Mouse (Mus musculus) CD4-positive, CD25-positive, alpha-beta regulatory T cell, adult 2 months (primary cell): ENCODE measurements around the gene Ndst2.
A peak's percentile ranks its signal among the peaks of the same experiment; 100 is the strongest.
"Not testable (repeated sequence)": the region's sequence is repeated elsewhere in the genome, so short reads cannot be mapped to it uniquely, and the experiment has no call there.

Experiments
- DNase-seq: peaks from one replicate; pipeline ENCODE4 v3.0.0-alpha.2; 2012; ENCODE audit warnings: low read depth, low spot score

The Ndst2 gene

DNA sequence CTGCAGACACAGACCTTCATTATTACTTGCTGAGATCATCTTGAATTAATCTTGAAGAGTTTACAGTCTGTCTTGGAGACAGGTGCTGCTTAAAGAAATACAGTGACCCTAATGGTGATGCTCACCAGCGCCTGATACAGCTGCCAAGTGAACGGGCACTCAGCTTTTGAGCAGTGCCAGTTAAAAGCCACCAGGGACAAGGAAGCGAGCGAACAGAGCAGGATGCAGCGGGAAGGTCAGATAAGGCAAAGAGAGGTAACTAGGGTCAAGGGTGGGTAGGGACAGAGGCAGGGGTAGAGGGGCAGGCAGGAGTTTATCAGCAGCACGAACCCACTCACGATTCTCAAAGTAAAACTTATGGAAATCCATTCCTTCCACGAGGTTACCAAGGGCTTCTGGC lies 4.1 kb upstream of the Ndst2 start:
- DNase-seq: no peak

DNA sequence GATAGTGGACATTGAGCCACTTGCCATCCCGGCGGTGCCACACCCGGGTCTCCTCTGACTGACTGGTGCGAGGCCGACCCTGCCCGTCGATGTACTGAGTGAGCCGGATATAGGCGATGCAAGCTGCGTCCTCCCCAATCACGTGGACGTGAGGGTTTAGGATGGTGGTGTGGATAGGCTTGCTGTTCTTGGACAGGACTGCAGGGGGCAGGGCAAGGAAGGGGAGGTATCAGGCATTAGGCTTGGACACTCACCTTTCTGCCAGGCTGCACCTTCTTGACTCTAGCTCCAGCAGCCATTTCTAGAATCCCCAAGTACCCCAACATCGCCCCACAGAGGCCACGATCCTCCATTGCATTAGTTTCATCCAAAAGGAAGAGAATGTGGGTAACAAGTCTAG lies 2.9 kb upstream of the Ndst2 start:
- peak; percentile 56 for DNase-seq

DNA sequence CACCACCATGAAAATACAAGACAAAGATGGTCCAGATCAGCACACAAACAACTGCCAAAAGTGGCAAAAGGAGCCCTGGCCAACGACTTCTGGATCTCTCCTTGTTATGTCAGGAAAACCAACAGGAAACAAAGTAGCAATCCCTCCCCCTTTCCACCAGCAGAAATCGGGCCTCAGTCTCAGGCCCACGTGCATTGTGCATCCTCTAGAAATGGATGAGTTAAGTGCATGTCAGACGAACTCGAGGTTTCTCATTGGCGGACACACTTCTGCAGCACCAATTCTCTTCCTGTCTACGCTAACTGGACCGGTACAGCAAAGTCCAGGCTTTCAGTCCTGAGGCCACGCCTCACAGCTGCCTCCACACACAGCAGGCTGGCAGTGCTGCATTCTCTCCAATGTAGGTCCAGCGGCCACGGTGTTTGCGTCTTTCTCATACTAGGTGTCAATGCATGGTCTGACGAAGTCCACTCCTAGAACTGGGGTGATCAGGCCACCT lies 1.6 kb upstream of the Ndst2 start:
- no peak for DNase-seq

DNA sequence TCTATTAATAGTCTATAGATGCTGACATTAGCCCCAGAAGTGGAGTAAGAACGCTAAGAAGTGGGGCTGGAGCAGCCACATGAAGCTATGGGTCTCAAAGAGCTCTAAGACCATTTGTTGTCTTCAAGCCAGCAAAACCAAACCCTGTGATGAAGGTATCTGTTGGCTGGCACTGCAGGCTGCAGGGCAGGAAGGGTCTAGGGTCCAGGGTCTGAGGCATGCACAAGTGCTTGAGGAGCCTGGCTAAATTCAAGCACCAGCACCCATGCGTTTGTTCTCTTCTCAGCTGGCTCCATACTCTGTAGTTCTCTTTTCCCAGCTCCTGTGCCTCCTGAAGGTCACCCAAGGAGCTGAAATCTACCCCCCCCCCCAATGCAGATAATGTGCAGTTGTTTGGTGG lies 690 bp upstream of the Ndst2 start:
- no peak for DNase-seq

DNA sequence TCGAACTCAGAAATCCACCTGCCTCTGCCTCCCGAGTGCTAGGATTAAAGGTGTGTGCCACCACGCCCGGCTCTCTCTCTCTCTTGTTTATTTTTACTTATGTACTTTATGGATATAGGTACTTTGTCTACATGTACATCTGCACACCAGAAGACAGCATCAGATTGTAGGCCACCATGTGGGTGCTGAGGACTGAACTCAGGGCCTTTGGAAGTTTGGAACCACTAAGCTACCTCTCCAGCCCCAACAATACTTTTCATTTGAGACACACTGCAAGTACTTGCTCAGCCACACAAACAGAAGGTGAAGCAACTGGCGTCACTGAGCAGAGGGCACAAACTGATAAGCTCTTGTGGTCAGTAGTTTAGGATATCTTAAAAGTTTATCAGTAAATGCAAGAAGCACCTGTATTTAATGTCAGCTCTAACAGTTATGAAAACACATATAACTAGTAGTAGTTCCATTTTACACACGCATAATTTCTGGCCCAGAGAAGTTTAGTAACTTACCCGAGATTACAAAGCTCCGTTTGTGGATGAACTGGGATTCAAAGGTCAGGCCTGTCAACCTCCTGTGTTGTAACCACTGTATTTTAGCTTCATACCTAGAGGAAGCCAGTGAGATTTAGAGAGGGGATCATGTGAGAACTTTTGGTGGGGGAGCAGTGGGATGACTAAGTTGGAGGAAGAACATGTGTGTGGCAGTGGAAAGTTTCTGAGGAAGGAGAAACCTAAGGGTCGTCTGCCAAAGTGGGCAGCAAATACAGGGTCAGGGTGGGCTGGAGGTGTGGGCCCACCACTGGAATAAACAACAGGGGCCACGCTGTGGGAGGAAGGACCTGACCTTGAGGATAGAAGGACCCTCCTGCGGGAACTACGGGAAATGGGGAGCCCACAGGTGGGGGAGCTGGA lies 1.1 kb downstream of the Ndst2 start:
- DNase-seq: no peak

DNA sequence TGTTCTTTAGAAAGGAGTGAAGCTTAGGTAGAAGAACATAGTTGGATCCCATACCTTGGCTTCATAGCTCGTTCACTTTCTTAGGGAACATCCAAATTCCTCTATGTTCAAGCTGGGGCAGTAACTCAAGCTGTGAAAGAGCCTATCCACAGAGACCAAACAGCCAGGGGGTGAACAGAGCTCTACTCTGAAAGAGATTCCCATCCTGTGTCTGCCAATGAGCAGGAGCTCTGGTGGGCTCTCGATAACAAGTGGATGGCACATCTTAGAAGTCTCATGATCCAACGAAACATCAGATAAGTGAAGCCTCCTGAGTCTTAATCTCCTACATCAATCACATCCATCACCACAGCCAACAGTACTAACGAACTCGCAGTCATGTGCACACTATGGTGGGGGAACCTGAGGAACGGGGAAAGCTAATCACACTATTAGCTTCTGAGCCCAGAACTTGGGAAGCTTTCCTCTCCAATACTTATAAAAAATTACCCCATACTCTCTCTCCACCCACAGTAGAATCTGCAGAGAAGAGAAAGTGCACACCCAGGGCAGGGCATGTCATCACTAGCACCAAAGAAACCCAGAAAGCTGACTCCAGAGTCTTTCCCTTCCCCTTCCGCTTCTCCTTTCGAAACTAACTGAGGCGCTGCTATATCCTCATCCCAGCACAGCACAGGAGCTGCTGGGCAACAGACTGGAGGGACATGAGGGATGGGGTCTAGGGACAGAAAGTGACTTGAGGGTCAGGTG lies 3.3 kb downstream of the Ndst2 start:
- DNase-seq: no peak

DNA sequence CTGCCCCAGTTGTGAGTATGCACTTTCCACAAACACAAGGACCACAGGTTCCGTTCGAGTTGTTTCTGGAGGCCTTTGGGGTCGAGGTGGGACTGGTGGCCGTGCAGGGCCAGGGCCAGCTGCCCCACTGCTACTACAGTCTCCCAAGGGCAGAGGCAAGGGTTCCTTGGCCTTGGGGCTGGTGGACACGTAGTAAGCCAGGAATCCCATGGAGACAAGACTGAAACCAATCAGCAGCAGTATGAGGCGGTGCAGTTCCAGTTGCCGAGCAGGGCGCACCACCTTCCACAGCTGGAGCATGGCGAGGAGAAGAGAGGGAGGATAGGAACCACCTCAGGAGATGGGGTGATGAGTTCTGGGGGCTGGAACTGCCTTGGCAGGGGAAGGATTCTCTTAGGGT lies 4.5 kb downstream of the Ndst2 start:
- DNase-seq: no peak

DNA sequence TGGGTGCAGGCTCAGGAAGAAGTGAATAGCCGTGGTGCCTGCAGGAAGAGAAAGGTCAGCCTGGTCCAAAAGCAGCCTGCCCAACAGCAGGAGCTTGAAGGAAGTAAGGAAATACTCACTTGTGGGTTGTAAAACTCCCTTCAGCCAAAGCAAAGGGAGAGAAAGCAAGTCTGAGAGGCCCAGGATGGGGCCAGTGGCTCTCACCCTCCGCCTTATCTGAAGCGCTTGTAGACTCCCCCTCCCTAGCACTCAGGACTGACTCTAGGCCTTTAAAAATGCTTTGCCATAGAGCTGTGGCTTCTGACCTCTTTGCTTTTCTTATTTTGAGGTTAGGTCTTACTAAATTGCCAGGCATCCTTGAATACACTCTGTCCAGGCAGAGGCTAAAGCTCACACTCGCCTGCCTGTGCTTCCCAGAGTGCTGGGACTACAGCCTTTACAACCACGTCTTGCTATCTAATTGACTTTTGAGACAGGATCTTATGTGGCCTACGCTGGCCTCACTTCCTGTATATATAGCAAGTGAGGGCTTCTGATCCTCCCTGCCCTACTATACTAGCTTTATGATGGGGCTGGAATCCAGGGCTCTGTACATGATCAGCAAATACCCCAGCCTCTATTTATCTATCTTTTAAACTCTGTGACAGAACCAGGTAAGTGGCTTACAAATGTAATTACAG lies 8.6 kb downstream of the Ndst2 start:
- no peak for DNase-seq

DNA sequence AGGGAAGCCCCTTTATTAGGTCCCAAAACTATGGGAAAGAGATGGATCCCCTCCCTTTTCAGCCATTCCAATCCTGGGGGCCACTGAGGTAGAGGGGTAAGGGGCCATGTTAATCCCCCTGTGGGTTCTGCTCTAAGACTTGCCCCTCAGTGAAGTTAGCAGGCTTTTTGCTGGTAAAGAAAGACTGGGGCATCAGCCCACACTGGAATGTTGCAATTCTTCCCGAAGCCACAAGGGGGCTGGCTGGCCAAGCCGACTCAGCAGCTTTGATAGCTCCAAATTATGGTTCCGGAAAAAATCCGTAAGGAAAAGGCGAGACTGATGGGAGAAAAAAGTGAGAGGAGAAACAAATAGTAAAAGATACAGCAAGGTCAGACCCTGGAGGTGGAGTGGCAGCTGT lies 10.3 kb downstream of the Ndst2 start:
- DNase-seq: peak; percentile 68

DNA sequence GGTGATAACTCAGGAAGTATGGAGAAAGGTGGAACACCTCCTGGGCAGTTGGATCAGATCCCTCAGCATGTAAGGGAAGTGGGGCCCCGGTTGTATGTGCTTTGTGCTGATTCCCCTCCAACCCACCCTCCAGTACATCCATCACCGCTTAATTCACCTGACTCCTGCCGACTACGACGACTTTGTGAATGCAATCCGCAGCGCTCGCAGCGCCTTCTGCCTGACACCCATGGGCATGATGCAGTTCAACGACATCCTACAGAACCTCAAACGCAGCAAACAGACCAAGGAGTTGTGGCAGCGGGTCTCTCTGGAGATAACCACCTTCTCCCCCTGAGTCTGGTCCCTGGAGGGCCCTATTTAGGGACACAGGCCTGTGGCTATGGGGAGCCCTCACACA lies 11.4 kb downstream of the Ndst2 start:
- no peak for DNase-seq

DNA sequence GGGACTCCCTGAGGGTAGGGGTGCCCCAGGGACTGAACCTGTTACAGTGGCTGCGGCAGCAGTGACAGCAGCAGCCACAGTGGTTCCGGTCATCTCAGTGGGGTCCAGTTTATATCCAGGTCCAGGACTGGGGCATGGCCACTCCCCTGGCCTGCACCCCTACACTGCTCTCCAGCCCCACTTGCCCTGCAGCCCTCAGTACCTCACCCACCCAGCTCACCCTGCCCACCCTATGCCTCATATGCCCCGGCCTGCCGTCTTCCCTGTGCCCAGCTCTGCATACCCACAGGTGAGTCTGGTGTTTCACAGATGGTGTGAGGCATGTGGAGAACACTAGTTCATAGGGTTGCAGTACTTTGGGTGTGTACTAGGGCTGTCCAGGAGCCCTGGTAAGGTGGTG lies 13.0 kb downstream of the Ndst2 start:
- no peak for DNase-seq

DNA sequence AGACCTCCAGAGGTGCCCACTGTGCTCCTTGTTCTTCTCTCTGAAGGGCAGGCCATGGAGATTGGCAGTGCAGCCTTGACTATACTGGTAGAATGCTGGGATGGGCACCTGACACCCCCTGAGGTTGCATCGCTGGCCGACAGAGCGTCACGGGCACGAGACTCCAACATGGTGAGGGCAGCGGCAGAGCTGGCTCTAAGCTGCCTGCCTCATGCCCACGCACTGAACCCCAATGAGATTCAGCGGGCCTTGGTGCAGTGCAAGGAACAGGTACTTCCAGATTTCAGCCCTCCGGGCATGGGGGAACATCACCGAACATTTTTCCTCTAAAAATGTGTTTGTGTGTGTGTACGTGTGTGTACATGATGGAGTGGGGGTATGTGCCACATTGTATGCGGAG lies 14.6 kb downstream of the Ndst2 start:
- no peak for DNase-seq

DNA sequence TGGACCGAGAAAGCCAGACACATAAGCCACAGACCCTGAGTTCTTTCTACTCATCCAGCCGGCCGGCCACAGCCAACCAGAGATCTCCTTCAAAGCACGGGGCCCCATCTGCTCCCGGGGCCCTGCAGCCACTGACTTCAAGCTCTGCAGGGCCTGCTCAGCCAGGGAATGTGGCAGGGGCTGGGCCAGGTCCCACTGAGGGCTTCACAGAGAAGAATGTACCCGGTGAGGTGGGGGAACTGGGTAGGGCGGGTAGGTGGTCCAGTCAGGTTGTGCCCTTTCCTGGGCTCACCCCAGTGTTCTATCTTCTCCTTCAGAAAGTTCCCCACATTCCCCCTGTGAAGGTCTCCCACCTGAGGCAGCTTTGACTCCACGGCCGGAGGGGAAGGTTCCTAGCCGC lies 15.9 kb downstream of the Ndst2 start:
- DNase-seq: no peak

DNA sequence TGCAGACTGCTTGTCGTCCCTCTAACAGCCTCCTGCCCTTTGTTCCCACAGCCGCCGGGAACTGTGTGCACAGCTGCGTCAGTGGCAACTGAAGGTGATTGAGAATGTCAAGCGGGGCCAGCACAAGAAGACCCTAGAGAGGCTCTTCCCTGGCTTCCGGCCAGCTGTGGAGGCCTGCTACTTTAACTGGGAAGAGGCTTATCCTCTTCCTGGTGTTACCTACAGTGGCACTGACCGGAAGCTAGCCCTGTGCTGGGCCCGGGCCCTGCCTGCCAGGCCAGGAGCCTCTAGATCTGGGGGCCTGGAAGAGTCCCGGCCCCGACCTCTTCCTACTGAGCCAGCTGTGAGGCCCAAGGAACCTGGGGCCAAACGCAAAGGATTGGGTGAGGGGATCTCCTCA lies 20.5 kb downstream of the Ndst2 start:
- no peak for DNase-seq

DNA sequence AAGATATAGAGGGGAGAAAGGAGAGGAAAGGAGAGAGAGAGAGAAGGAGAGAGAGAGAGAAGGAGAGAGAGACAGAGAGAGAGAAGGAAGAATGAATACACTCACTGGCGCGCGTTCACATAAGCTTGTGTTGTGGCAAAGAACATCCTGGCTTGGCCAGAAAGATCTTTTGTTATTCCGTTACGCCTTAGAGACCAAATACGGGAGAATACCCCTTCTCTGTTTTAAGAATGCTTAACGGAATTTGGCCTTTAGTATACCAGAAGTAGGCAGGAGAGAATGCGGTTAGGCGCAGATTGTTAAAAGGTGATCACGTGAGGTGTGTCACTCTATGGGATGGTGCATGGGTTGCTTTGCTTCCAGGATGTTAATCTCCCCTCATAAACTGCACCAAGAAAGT lies 26.1 kb downstream of the Ndst2 start:
- DNase-seq: peak; percentile 52

DNA sequence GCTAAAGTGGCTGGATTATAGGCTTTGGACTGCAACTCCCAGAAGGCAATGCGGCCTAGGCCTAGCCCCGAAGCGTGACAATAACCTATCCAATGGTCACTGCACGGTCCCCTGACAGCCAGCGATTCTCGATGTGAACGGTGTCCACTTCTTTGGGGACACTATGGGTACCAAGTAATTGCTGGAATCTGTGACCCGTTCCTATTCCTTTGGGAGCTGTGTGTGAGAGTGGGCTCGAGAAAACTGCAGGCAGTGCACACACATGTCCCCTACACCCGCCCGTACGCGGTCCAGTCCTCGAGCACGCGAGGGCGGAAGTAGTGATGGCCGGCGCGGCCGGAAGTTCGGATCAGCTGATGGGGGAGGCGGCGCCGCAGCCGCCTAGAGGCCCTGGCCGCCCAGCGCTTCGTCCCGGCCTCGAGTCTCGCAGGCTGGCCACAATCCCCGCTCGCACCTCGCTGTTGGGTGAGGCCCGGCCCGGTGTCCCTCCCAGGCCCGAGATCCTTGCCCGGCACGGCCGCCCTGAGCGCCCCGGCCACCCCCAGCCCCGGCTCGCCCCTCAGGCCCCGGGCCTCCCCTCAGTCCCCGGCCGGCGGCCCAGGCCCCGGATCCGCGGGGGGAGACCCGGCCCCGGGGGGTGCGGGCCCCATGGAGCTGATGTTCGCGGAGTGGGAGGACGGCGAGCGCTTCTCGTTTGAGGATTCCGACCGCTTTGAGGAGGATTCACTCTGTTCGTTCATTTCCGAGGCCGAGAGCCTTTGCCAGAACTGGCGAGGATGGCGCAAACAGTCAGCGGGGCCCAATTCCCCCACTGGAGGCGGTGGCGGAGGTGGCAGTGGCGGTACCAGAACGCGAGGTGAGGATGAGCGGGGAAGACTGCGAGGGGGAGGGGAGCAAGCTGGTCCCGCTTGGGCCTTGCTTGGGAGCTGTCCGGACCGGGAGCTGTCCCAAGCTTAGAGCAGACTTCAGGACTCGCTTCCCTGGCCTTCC lies 26.9 kb downstream of the Ndst2 start, which contains the start of gene Zswim8:
Gene Zswim8 (plus strand): TSS at position 352 of the 990 bp plus-strand sequence.
- DNase-seq: peak; percentile 78

DNA sequence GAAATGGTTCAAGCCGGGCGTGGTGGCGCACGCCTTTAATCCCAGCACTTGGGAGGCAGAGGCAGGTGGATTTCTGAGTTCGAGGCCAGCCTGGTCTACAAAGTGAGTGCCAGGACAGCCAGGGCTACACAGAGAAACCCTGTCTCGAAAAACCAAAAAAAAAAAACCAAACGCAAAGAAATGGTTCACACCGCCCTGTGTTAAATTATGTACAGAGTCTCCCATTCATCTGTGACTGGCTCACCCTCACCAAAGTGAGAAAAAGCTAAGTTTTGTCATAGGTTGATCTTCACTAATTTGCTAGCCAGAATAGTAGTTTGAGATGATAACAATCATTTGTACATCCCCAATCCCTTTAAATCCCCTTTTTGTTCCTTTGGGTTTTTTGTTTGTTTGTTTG lies 30.9 kb downstream of the Ndst2 start:
- DNase-seq: not testable (repeated sequence)

DNA sequence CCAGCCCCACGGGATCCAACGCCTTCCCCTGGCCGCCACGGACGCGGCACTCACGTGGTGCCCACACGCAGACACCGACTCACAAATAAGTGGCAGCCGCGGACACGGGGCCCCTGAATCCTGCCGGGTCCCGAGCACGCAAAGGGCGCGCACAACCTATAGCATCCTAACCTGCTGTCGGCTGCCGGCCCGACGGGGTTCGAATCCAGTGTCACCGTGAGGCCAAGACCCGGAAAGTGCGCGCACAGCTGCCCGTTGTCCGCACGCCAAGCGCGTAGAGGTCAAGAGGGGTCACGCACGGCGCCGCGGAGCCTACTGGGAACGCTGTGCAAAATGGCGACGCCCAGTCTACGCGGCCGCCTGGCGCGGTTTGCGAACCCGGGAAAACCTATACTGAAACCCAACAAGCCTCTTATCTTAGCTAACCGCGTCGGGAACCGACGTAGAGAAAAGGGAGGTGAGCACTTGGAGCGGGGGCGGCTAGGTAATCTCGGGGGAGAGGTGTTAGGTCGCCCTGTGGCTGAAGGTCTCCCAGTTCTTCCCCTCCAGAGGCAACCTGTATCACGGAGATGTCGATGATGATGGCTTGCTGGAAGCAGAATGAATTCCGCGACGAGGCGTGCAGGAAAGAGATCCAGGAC lies 31.5 kb downstream of the Ndst2 start, which contains the start of gene Chchd1:
Gene Chchd1 (plus strand): TSS at position 266 of the 641 bp plus-strand sequence.
- DNase-seq: peak; percentile 84

DNA sequence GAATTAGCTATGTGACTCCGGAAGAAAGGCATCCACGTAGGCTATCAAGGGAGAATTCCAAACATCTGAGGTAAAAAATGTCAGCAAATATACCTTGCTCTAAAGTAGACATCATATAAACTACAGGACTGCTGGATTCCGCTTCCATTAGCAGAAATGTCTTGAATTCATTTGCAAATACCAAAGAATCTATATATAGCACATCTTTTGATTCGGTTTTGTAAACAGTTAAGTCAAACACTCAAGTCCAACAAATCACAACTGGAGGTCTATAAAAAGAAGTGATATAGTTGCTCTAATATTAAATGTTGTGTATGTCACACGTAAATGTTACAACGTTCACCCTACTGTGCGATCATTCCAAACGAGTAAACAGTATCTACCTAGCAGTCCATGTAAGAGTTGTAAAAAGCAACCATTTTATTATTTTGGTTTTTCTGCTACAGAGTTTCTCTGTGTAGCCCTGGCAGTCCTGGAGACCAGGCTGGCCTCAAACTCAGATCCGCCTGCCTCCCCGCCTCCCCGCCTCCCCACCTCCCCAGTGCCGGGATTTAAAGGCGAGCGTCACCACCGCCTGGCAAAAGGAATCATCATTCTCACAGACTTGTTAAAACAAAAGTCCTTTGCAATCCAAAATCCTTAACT lies 32.1 kb downstream of the Ndst2 start:
- no peak for DNase-seq

DNA sequence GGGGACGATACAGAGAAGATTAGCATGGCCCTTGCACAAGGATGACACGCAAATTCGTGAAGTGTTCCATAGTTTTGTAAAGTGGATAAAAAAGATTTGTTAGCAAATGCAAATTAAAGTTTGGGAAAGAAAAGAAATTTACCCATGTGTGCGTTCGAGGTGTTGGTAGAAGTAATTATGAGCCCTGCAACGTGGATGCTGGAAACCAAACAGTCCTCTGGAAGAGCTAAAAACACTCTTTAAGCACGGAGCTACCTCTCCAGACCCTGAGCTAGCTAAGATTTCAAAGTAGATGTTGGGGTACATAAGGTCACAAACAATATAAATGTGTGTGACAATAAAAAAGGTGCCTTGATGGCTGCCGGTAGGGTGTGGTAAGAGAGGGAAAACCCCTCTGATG lies 32.8 kb downstream of the Ndst2 start:
- DNase-seq: no peak
